Mouse (Mus musculus) testis, adult 10 weeks (tissue): ENCODE results near the gene Dpm1. TPM values are rescaled to one million over a fixed set of nuclear protein-coding genes. Genes with fewer than 3 reads are reported as not detected.

Experiments
- polyA plus RNA-seq: library from polyadenylated mRNA; stranded (reverse); fragments of 350-450 nt; fragmentation: Illumina TruSeq; extraction: RNeasy Lipid Tissue Mini Kit (QIAGEN cat#74804); gene quantifications from one replicate; pipeline ENCODE4 v1.2.3, GENCODE M21; 2014; ENCODE audit warnings: low read depth, low replicate concordance

Gene Dpm1
- 255 TPM for polyA plus RNA-seq

DNA sequence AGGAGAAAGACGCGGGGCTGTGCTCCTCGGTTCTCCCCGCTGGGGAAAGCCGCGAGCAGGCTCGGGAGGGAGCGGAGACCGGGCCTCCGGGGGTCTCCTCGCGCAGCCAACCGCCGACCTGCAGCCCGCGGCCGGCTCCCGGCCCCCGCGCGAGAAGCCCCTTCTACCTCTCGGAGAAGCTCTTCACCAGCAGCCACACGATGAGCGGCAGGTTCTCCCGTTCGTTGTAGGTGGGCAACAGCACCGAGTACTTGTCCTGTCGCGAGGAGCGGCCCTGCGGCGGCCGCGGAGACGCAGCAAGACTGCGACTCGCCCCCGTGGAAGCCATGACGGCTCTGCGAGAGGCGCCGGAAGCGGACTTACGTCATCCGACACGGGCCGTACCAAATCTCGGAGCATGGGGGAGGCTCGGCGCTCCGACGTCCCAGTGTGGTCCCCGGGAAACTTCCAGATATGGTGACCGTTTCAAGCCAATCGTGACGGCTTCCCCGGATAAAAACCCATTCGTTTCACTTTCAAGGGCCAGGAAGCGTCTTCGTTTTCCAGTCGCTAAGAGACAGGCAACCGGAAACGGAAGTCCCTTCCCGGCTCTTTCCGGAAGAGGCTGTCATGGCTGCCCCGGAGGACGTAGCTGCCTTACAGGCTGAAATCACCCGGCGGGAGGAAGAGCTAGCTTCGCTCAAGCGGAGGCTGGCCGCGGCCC is at the start of gene Dpm1, which contains the start of the genes Gm20716 and Mocs3:
Dpm1 (minus strand) TSS at position 566 of the 703 bp plus-strand sequence.
Gm20716 (minus strand) TSS at position 339 of the 703 bp plus-strand sequence.
Mocs3 (plus strand) TSS at position 597 of the 703 bp plus-strand sequence.

DNA sequence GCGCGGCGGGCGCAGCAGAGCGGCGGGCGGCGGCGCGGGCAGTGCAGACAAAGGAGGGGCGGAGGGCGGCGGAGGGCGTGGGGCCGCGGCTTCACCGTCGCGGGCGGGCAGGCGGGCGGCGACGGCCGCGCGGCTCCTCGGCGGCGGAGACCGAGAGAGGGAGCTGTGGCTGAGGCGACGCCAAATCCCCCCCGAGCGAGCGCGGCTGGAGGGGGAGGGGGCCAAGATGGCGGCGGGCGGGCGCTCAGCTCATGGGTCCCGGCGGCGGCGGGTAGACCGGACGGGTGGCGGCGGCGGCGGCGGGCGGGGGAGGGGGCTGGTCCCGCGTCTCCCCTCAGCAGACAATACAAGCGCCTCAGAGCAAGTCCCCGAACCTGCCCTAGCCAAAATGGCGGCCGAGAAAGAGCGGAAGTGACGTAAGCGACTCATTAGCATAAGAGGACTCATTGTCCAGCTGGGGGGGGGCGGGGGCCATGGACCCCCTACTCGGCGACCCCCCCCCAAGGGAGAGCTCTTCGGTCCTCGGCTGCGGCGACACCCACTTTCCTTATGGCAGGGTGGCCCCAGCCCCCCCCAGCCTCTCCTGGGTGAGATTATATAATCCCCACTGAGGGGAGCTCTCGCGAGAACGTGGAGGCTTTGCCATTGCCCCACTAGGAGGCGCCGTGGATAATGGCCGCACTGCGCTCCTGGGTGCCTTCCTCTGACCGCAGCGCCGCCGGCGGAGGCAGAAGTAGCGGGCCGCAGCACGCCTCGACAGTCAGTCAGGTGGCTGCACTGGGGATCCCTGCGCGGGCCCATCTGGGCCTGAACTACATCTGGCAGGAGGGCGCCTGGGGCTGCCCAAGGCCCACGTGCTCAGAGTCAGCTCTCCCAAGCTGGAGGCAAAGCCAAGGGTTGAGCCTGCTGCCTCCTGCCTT is 23.4 kb downstream of the Dpm1 start, which contains the start of gene Adnp:
Adnp (minus strand) TSS at position 388 of the 920 bp plus-strand sequence.

Other genes starting within 250 kb of the Dpm1 start
- gene Ripor3, start 220.0 kb downstream of the Dpm1 start, polyA plus RNA-seq: not detected
- 3.6 TPM for gene Pard6b, start 149.6 kb downstream of the Dpm1 start, polyA plus RNA-seq
- gene Adnp, start 23.5 kb downstream of the Dpm1 start, polyA plus RNA-seq: 13.6 TPM
- gene Gm20716, start 227 bp downstream of the Dpm1 start, polyA plus RNA-seq: 142 TPM
- gene Mocs3, start within 50 bp of the Dpm1 start, polyA plus RNA-seq: 7.4 TPM
- 1.7 TPM for gene Kcng1, start 51.1 kb upstream of the Dpm1 start, polyA plus RNA-seq